Mouse (Mus musculus) brain, embryonic 14.5 days (tissue): ENCODE data around the gene H2-DMa. TPM values are rescaled to one million over a fixed set of nuclear protein-coding genes. Genes with fewer than 3 reads are reported as not detected.

ENCODE experiments used
- DNase-seq: peaks from one replicate; pipeline ENCODE4 v3.0.0-alpha.2; 2011; ENCODE audit warnings: low read depth
- CTCF ChIP-seq: fragments of 200-500 bp; IDR thresholded peaks from 2 replicates; pipeline ENCODE4 v1.5.1; 2012; ENCODE audit warnings: inconsistent platforms, mild to moderate bottlenecking, moderate library complexity, borderline replicate concordance; ENCODE audit not compliant: insufficient read depth, insufficient read length; ENCODE audit errors: extremely low read depth
- POLR2A ChIP-seq: fragments of 200-500 bp; IDR thresholded peaks from 2 replicates; pipeline ENCODE4 v1.6.1; 2012; ENCODE audit warnings: mild to moderate bottlenecking, inconsistent platforms, borderline replicate concordance; ENCODE audit not compliant: poor library complexity, insufficient read depth, insufficient read length, severe bottlenecking; ENCODE audit errors: extremely low read depth
- polyA plus RNA-seq: library from polyadenylated mRNA; depleted of rRNA; stranded (reverse); fragments of >200 nt; gene quantifications from 2 replicates; pipeline ENCODE4 v1.2.3, GENCODE M21; 2012; rRNA removed

Gene H2-DMa
- 12.0 and 16.4 TPM in 2 replicates for polyA plus RNA-seq

GRCm38 (mm10) chr17:34119249-34120179 is at the start of gene H2-DMa:
Gene H2-DMa (plus strand): TSS chr17:34119541.
- TF ChIP-seq POLR2A: peak; percentile 98
- no peak for TF ChIP-seq CTCF

GRCm38 (mm10) chr17:34072091-34072490 is 47.2 kb upstream of the H2-DMa start:
- no peak for DNase-seq
- no peak for TF ChIP-seq CTCF
- no peak for TF ChIP-seq POLR2A

More at GRCm38 (mm10) chr17:34119249-34120179, at the start of gene H2-DMa:
- DNase-seq: peak; percentile 100

GRCm38 (mm10) chr17:34075271-34075670 is 44.1 kb upstream of the H2-DMa start:
- peak; percentile 55; the same call in 1 of the 2 replicates for TF ChIP-seq CTCF
- no peak for TF ChIP-seq POLR2A
- DNase-seq: peak; percentile 66

GRCm38 (mm10) chr17:34077549-34077948 is 41.8 kb upstream of the H2-DMa start:
- TF ChIP-seq CTCF (peak; percentile 83), POLR2A (no peak)
- DNase-seq: peak; percentile 86

- TF ChIP-seq POLR2A (no peak), CTCF (no peak)
- no peak for DNase-seq
These were observed 41.2 kb upstream of the H2-DMa start for GRCm38 (mm10) chr17:34078148-34078547.

GRCm38 (mm10) chr17:34079002-34079401 is 40.3 kb upstream of the H2-DMa start:
- TF ChIP-seq CTCF (no peak), POLR2A (no peak)
- DNase-seq: no peak

GRCm38 (mm10) chr17:34079621-34080020 is 39.7 kb upstream of the H2-DMa start:
- TF ChIP-seq CTCF (no peak), POLR2A (no peak)
- DNase-seq: peak; percentile 89

- DNase-seq: peak; percentile 45
- TF ChIP-seq POLR2A (no peak), CTCF (no peak)
These were observed 36.2 kb upstream of the H2-DMa start for GRCm38 (mm10) chr17:34083104-34083503.

- no peak for TF ChIP-seq CTCF
- no peak for TF ChIP-seq POLR2A
- DNase-seq: no peak
These were observed 32.0 kb upstream of the H2-DMa start for GRCm38 (mm10) chr17:34087386-34087785.

- no peak for DNase-seq
- TF ChIP-seq CTCF (no peak), POLR2A (no peak)
These were observed 31.2 kb upstream of the H2-DMa start for GRCm38 (mm10) chr17:34088124-34088523.

- TF ChIP-seq CTCF (0 out of 2 replicates have a peak, but pooled peaks have one; percentile 24), POLR2A (no peak)
- no peak for DNase-seq
These were observed 28.4 kb upstream of the H2-DMa start for GRCm38 (mm10) chr17:34090923-34091322.
